Mouse (Mus musculus): ENCODE results near the gene D630039A03Rik. TPM values are rescaled to one million over a fixed set of nuclear protein-coding genes. Genes with fewer than 3 reads are reported as not detected.

Gene D630039A03Rik
- polyA plus RNA-seq (2012; rRNA removed) = 0.06 and 0.18 TPM in 2 replicates

- peaks cover 17% of the 10 kb centered on the region for H3K4me1 ChIP-seq (ENCODE audit: control insufficient read depth, insufficient read depth, low read length)
- peak within 1 kb of the TSS; percentile 24; the same call in 1 of the 2 replicates for H3K4me3 ChIP-seq (ENCODE audit: control insufficient read depth, low read depth, low read length)
- H3K27me3 ChIP-seq (ENCODE audit: control insufficient read depth, insufficient read depth, low read length) = no peaks in the 10 kb centered on the region
- no peaks in the 10 kb centered on the region for H3K36me3 ChIP-seq (ENCODE audit: control insufficient read depth, insufficient read depth, low read length)
- TF ChIP-seq POLR2A (IDR thresholded peaks at IDR 0.05; ENCODE audit: control insufficient read depth, low read depth, low read length) (no peak), CTCF (IDR thresholded peaks at IDR 0.05; ENCODE audit: control insufficient read depth, insufficient read depth, insufficient replicate concordance, low read depth, low read length) (no peak)
- no peak within 1 kb of the TSS for H3K27ac ChIP-seq (ENCODE audit: control insufficient read depth, insufficient read depth, low read depth, low read length)
Measured at GRCm38 (mm10) chr4:57916201-57916661, at the start of gene D630039A03Rik. Gene D630039A03Rik (minus strand): TSS chr4:57916297.

GRCm38 (mm10) chr4:57965516-57965915 is 49.4 kb upstream of the D630039A03Rik start:
- no peak overlapping the region for H3K27ac ChIP-seq (ENCODE audit: control insufficient read depth, insufficient read depth, low read depth, low read length)
- TF ChIP-seq CTCF (IDR thresholded peaks at IDR 0.05; ENCODE audit: control insufficient read depth, insufficient read depth, insufficient replicate concordance, low read depth, low read length) (no peak), POLR2A (IDR thresholded peaks at IDR 0.05; ENCODE audit: control insufficient read depth, low read depth, low read length) (no peak)
- no peaks in the 10 kb centered on the region for H3K4me1 ChIP-seq (ENCODE audit: control insufficient read depth, insufficient read depth, low read length)
- no peaks in the 10 kb centered on the region for H3K27me3 ChIP-seq (ENCODE audit: control insufficient read depth, insufficient read depth, low read length)
- no peak overlapping the region for H3K4me3 ChIP-seq (ENCODE audit: control insufficient read depth, low read depth, low read length)
- H3K36me3 ChIP-seq (ENCODE audit: control insufficient read depth, insufficient read depth, low read length) = no peaks in the 10 kb centered on the region

GRCm38 (mm10) chr4:57964143-57964542 is 48.0 kb upstream of the D630039A03Rik start:
- Histone ChIP-seq H3K27me3 (ENCODE audit: control insufficient read depth, insufficient read depth, low read length) (no peaks in the 10 kb centered on the region), H3K4me3 (ENCODE audit: control insufficient read depth, low read depth, low read length) (no peak overlapping the region), H3K36me3 (ENCODE audit: control insufficient read depth, insufficient read depth, low read length) (no peaks in the 10 kb centered on the region), H3K27ac (ENCODE audit: control insufficient read depth, insufficient read depth, low read depth, low read length) (no peak overlapping the region), H3K4me1 (ENCODE audit: control insufficient read depth, insufficient read depth, low read length) (no peaks in the 10 kb centered on the region)
- TF ChIP-seq CTCF (IDR thresholded peaks at IDR 0.05; ENCODE audit: control insufficient read depth, insufficient read depth, insufficient replicate concordance, low read depth, low read length) (no peak), POLR2A (IDR thresholded peaks at IDR 0.05; ENCODE audit: control insufficient read depth, low read depth, low read length) (no peak)

- peak overlapping the region; percentile 34; the same call in 1 of the 2 replicates for H3K27ac ChIP-seq (ENCODE audit: control insufficient read depth, insufficient read depth, low read depth, low read length)
- H3K4me1 ChIP-seq (ENCODE audit: control insufficient read depth, insufficient read depth, low read length) = peaks cover 13% of the 10 kb centered on the region
- TF ChIP-seq CTCF (IDR thresholded peaks at IDR 0.05; ENCODE audit: control insufficient read depth, insufficient read depth, insufficient replicate concordance, low read depth, low read length) (no peak), POLR2A (IDR thresholded peaks at IDR 0.05; ENCODE audit: control insufficient read depth, low read depth, low read length) (no peak)
- no peaks in the 10 kb centered on the region for H3K36me3 ChIP-seq (ENCODE audit: control insufficient read depth, insufficient read depth, low read length)
- no peaks in the 10 kb centered on the region for H3K27me3 ChIP-seq (ENCODE audit: control insufficient read depth, insufficient read depth, low read length)
- H3K4me3 ChIP-seq (ENCODE audit: control insufficient read depth, low read depth, low read length) = no peak overlapping the region
Measured at GRCm38 (mm10) chr4:57959056-57959455, 43.0 kb upstream of the D630039A03Rik start.

GRCm38 (mm10) chr4:57958098-57958497 is 42.0 kb upstream of the D630039A03Rik start:
- Histone ChIP-seq H3K36me3 (ENCODE audit: control insufficient read depth, insufficient read depth, low read length) (no peaks in the 10 kb centered on the region), H3K4me3 (ENCODE audit: control insufficient read depth, low read depth, low read length) (no peak overlapping the region), H3K27ac (ENCODE audit: control insufficient read depth, insufficient read depth, low read depth, low read length) (no peak overlapping the region), H3K4me1 (ENCODE audit: control insufficient read depth, insufficient read depth, low read length) (peaks cover 13% of the 10 kb centered on the region), H3K27me3 (ENCODE audit: control insufficient read depth, insufficient read depth, low read length) (no peaks in the 10 kb centered on the region)
- TF ChIP-seq CTCF (IDR thresholded peaks at IDR 0.05; ENCODE audit: control insufficient read depth, insufficient read depth, insufficient replicate concordance, low read depth, low read length) (no peak), POLR2A (IDR thresholded peaks at IDR 0.05; ENCODE audit: control insufficient read depth, low read depth, low read length) (no peak)

- H3K36me3 ChIP-seq (ENCODE audit: control insufficient read depth, insufficient read depth, low read length) = no peaks in the 10 kb centered on the region
- peaks cover 13% of the 10 kb centered on the region for H3K4me1 ChIP-seq (ENCODE audit: control insufficient read depth, insufficient read depth, low read length)
- H3K27me3 ChIP-seq (ENCODE audit: control insufficient read depth, insufficient read depth, low read length) = no peaks in the 10 kb centered on the region
- peak overlapping the region; percentile 90 for H3K4me3 ChIP-seq (ENCODE audit: control insufficient read depth, low read depth, low read length)
- TF ChIP-seq CTCF (IDR thresholded peaks at IDR 0.05; ENCODE audit: control insufficient read depth, insufficient read depth, insufficient replicate concordance, low read depth, low read length) (no peak), POLR2A (IDR thresholded peaks at IDR 0.05; ENCODE audit: control insufficient read depth, low read depth, low read length) (no peak)
- H3K27ac ChIP-seq (ENCODE audit: control insufficient read depth, insufficient read depth, low read depth, low read length) = peak overlapping the region; percentile 96
Measured at GRCm38 (mm10) chr4:57957200-57958085, 41.3 kb upstream of the D630039A03Rik start.

All from testis, adult 2 months (tissue).